Mouse (Mus musculus) C2C12 (cell line): ENCODE measurements at regions not wholly inside any gene's neighbourhood (a gene's known extent, or its start where the extent isn't known, plus 50 kb on each side); places are given as distances from the start of the nearest gene placed in this dataset.
A peak's percentile ranks its signal among the peaks of the same experiment; 100 is the strongest.

Experiments used
- H3K27me3 ChIP-seq: one replicate; pipeline ENCODE4 v1.6.1; 2011; ENCODE audit not compliant: control insufficient read depth, insufficient read depth, insufficient read length
- H3K36me3 ChIP-seq: one replicate; pipeline ENCODE4 v1.6.1; 2011; ENCODE audit not compliant: control insufficient read depth, insufficient read depth
- H3K4me3 ChIP-seq: one replicate; pipeline ENCODE4 v1.5.1; 2011; ENCODE audit warnings: mild to moderate bottlenecking, control low read depth; ENCODE audit not compliant: poor library complexity, insufficient read depth, severe bottlenecking
- H3K79me2 ChIP-seq: one replicate; pipeline ENCODE4 v1.6.1; 2011; ENCODE audit not compliant: control insufficient read depth, insufficient read depth
- H3K79me3 ChIP-seq: one replicate; pipeline ENCODE4 v1.6.1; 2011; ENCODE audit warnings: low read depth, control low read depth
- H3ac ChIP-seq: one replicate; pipeline ENCODE3; 2011; ENCODE audit warnings: low read depth; ENCODE audit not compliant: control insufficient read depth, insufficient read length
- CEBPB ChIP-seq: IDR thresholded peaks from one replicate; pipeline ENCODE4 v1.6.1; 2011; ENCODE audit warnings: low read depth, mild to moderate bottlenecking, control low read depth, moderate library complexity
- CTCF ChIP-seq: IDR thresholded peaks from one replicate; pipeline ENCODE4 v1.5.1; 2011; ENCODE audit not compliant: control insufficient read depth, insufficient read depth, insufficient read length
- FOSL1 ChIP-seq: IDR thresholded peaks from one replicate; pipeline ENCODE4 v1.8.0; 2011; ENCODE audit warnings: mild to moderate bottlenecking, low read length; ENCODE audit not compliant: poor library complexity, insufficient read depth, severe bottlenecking
- MAX ChIP-seq: IDR thresholded peaks from one replicate; pipeline ENCODE4 v1.6.1; 2011; ENCODE audit warnings: mild to moderate bottlenecking, control low read depth
- MYOD1 ChIP-seq: IDR thresholded peaks from one replicate; pipeline ENCODE4 v1.6.1; 2011; ENCODE audit warnings: low read depth; ENCODE audit not compliant: control insufficient read depth, insufficient read length
- MYOG ChIP-seq: IDR thresholded peaks from one replicate; pipeline ENCODE4 v1.6.1; 2011; ENCODE audit not compliant: control insufficient read depth, insufficient read length; ENCODE audit errors: extremely low read depth
- USF1 ChIP-seq: IDR thresholded peaks from one replicate; pipeline ENCODE4 v1.6.1; 2011; ENCODE audit warnings: low read depth, mild to moderate bottlenecking, control low read depth, moderate library complexity

GRCm38 (mm10) chr12:82085771-82086400 is 83.2 kb upstream of the Sipa1l1 start:
- H3K79me2 ChIP-seq: no peaks in the 10 kb centered on the region
- no peaks in the 10 kb centered on the region for H3K79me3 ChIP-seq
- H3K27me3 ChIP-seq: no peaks in the 10 kb centered on the region
- no peak overlapping the region for H3K4me3 ChIP-seq
- no peaks in the 10 kb centered on the region for H3K36me3 ChIP-seq
- peak; percentile 8 for TF ChIP-seq MYOD1
- TF ChIP-seq MYOG: no peak
- TF ChIP-seq CEBPB: peak; percentile 48
- peak; percentile 67 for TF ChIP-seq FOSL1
- peak; percentile 47 for TF ChIP-seq MAX
- H3ac ChIP-seq: peak overlapping the region; percentile 23

GRCm38 (mm10) chr12:82086441-82086840 is 82.7 kb upstream of the Sipa1l1 start:
- no peaks in the 10 kb centered on the region for H3K79me2 ChIP-seq
- no peak overlapping the region for H3ac ChIP-seq
- H3K36me3 ChIP-seq: no peaks in the 10 kb centered on the region
- no peaks in the 10 kb centered on the region for H3K79me3 ChIP-seq
- TF ChIP-seq MYOG (no peak), USF1 (no peak), CTCF (no peak), CEBPB (no peak), MAX (no peak), FOSL1 (no peak)
- no peak overlapping the region for H3K4me3 ChIP-seq
- H3K27me3 ChIP-seq: no peaks in the 10 kb centered on the region

DNA sequence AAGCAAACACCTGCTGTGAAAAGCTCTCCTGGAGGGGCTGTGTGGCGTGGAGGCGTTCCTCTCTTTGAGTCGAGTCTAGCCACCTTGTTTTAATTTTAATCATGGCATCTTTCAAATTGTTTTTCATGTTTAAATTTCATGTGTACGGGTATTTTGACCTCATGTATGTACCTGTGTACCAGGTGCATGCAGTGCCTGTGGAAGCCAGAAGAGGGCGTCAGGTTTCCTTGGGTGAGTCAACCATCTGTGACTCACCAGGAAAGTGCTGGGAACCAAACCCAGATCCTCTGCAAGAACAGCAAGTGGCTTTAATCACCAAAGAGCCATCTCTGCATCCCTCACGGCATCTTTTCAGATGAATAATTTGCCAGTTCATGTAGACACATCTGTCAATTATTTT is 79.8 kb upstream of the Sipa1l1 start:
- H3K27me3 ChIP-seq: no peaks in the 10 kb centered on the region
- no peaks in the 10 kb centered on the region for H3K36me3 ChIP-seq
- no peaks in the 10 kb centered on the region for H3K79me3 ChIP-seq
- H3K4me3 ChIP-seq: no peak overlapping the region
- H3K79me2 ChIP-seq: no peaks in the 10 kb centered on the region
- no peak overlapping the region for H3ac ChIP-seq
- no peak for TF ChIP-seq MYOD1
- no peak for TF ChIP-seq CTCF
- no peak for TF ChIP-seq CEBPB
- TF ChIP-seq MAX: no peak
- TF ChIP-seq MYOG: no peak
- no peak for TF ChIP-seq FOSL1
- no peak for TF ChIP-seq USF1

GRCm38 (mm10) chr12:82093317-82093716 is 75.8 kb upstream of the Sipa1l1 start:
- no peak overlapping the region for H3ac ChIP-seq
- no peaks in the 10 kb centered on the region for H3K27me3 ChIP-seq
- TF ChIP-seq FOSL1 (no peak), MAX (no peak), CTCF (no peak)
- H3K36me3 ChIP-seq: no peaks in the 10 kb centered on the region
- H3K79me3 ChIP-seq: no peaks in the 10 kb centered on the region
- no peaks in the 10 kb centered on the region for H3K79me2 ChIP-seq
- H3K4me3 ChIP-seq: no peak overlapping the region

DNA sequence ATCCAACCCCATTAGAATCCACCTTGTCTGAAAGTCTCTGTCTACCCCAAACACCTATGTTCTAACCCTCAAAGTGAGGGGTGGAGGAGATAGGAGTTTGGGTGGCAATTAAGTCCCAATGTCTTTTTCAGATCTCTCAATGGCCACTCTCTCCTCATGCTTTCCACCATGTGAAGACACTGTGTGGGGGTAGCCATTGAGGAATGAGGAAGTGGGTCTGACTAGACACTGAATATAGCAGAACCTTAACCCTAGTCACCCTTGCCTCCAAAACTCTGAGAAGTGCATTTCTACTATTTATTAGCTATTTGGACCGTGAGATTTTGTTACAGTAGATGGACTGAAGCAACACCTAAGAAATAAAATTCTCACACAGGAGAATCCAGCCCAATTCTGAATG is 73.7 kb upstream of the Sipa1l1 start:
- no peaks in the 10 kb centered on the region for H3K27me3 ChIP-seq
- no peak overlapping the region for H3K4me3 ChIP-seq
- TF ChIP-seq FOSL1 (no peak), MYOD1 (no peak)
- no peaks in the 10 kb centered on the region for H3K79me2 ChIP-seq
- H3K36me3 ChIP-seq: no peaks in the 10 kb centered on the region
- H3K79me3 ChIP-seq: no peaks in the 10 kb centered on the region
- no peak overlapping the region for H3ac ChIP-seq

DNA sequence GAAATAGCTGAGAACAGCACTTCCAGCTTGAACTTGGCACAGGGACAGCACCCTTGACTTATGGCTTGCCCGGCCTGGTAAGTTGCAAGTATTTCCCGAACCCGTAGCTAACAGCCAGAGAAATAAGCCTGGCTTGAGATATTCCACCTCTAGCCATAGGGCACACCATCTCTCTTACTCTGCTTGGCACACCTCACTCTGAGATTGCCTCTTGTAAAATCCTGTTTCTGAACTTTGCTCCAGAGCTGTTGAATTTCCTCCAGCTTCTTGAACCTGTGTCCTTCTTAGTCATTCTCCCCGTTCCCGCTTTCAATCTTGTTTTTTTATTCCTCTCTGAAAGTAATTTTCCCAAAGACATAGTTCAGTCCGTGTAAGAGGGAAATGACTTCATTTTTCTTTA is 72.0 kb upstream of the Sipa1l1 start:
- no peaks in the 10 kb centered on the region for H3K79me3 ChIP-seq
- no peaks in the 10 kb centered on the region for H3K79me2 ChIP-seq
- no peak overlapping the region for H3ac ChIP-seq
- H3K4me3 ChIP-seq: no peak overlapping the region
- TF ChIP-seq FOSL1: no peak
- no peak for TF ChIP-seq USF1
- no peak for TF ChIP-seq MAX
- TF ChIP-seq MYOG: no peak
- no peak for TF ChIP-seq CTCF
- no peak for TF ChIP-seq MYOD1
- TF ChIP-seq CEBPB: no peak
- no peaks in the 10 kb centered on the region for H3K27me3 ChIP-seq
- no peaks in the 10 kb centered on the region for H3K36me3 ChIP-seq
